Mouse (Mus musculus) cerebellum, adult 8-10 months (tissue): Measurements from ENCODE around the gene Fzd5.

Experiments
- DNase-seq: peaks from one replicate; pipeline ENCODE4 v3.0.0; 2022

Gene Fzd5

DNA sequence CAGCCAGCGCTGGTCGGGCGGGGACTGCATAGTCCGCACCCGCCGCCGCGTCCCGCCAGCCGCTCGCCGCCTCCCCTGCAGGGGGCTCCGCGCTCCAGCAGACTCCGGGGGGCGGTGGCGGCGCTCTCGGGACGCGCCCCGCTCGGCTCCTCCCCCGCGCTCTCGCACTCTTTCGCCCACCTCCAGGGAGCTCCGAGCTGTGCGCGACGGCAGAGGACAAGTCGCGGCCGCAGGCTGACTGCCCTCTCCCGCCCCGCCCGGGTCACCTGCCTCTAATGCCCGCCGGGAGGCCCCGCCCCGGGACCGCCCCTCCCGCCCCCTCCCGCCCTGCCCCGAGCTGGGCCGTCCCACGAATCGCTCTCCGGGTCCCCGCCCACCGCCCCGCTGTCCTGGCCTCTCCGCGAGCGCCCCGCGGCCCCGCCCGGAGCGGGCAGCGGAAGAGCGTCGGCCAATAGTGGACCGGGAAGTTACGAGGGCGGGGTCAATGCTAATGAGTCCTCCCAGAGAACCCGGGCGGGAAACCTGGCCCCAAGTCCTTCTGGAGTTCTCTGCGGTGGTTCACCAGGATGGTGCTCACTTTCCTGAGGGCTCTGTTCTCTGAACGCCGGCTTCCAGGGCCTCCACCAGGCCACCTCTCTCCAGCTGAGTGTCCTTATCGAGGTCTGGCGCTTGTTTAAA, at the start of gene Fzd5:
Gene Fzd5 (minus strand): TSS at position 250 of the 678 bp plus-strand sequence.
- peak; percentile 69 for DNase-seq

DNA sequence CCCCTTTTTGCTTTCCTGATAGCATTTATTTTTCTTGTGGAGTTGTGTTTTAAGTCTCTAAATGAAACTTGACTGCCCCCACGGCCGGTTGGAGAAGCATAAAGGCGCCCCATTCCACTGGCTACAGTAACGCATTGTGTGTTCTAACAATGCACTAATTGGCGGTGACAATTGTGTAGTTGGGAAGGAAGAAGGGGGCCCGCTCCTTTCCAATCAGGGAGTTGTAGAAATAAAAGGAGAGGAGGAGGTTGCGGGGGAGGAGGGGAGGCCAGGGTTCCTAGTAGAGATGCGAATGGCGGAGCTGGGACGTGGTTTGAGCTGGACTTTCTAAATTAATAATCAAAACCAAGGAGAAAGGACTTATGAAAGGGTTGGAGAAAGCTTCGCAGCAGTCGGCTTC, 42.3 kb upstream of the Fzd5 start:
- no peak for DNase-seq

DNA sequence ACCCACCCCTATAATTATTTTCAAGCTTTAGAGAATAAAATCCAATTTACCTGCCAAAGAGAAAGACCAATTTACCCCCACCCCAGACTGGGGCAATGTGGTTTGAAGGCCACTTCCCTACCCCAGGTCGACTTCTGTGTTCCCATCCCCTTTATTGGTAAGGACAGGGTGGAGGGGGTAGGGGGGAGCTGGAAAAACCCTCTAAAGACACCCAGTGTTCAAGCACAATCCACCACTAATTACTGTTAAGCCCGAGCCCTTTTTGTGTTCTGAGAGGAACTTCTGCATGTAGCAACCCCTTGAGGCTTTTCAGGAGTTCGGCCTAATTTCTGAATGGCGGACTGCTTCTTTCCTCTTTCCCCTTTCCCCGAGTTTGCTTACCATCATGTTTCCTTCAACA, 41.9 kb upstream of the Fzd5 start:
- DNase-seq = no peak

DNA sequence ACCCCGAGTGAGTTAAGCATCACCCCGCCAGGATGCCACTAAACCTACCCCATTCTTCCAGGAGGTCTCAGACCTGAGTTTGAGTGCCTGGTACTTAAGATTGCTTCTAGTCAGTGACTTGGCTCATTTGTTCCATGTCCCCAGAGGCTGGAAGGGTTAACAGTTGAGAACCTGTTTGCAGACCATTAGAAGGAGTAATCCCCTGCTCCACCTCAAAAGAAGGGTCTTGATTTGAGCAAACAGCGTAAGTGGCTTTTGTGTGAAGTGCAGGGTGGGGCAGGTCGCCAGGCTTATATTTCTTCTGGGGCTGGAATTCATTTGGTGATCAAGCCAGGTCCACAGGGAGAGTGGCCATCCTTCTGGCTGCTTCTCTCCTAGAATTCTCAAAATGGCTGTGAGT, 35.8 kb upstream of the Fzd5 start:
- DNase-seq = no peak

DNA sequence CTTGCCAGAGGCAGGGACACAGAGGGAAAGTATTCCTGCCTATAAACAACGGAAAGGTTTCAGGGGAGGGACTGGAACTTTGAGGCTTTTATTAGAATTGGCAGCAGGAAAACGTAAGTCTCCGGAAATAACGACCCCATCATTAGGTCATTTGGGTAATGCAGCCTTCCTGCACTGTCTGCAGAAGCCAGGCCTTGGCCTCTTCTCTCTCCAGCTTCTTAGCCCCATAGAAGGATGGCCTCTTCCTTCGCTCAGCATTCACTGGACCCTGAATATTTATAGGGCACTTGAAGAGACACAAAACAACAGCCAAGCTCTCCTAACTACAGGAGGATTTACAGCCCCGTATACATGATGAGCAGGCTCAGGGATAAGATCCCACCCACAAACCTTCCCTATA, 32.6 kb upstream of the Fzd5 start:
- no peak for DNase-seq

DNA sequence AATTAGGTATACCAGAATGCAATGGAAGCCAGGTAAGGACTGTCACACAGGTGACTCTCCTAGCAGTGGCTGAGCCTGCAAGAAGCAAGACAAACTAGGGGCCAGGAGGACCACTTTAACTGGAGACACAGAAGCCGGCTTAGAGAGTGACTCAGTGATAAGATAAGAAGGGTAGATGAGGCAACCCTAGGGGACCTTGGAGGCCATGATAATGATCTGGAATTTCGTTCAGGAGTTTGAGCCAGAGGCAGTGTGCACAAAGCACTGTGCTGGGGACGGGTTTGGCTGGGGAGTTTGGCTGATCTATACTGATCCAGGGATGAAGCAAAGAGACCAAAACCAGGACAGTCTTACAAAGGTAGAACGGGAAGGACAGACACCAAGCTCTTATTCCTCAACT, 24.1 kb upstream of the Fzd5 start:
- DNase-seq = no peak

DNA sequence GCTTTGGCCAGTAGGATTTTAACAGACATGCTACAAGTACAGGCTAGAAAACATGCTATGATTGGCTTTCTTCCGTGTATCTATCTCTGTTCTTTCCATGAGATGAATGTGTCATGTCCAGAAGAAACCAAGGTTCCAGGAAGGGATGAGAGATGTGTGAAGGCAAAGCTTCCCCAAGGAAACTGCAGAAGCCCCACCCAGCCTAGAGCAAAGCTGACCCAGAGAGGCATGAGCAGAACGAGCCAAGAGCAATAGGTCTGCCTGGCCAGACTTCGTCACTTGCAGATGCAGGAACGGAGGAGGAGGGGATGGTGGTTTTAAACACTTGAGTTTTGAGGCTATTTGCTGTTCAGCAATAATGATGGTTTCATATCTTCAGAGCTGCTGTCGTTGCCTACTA, 20.2 kb upstream of the Fzd5 start:
- no peak for DNase-seq

DNA sequence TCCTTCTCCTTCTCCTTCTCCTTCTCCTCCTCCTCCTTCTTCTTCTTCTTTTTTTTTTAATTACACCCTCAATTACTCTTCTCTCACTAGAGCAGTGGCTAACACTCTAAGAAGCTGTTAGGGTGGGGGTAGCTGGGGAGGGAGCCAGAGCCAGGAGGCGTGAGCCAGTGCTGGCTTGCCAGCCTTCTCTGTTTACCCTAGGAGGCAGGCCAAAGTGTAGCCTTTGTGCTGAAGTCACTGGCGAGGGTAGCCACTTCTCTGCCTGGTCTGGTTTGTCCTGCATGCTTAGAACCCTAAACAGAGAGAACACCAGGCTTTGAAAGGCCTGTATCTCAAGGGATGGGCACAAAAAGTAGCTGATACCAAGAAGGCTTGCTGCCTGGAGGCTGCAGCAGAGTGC, 19.7 kb upstream of the Fzd5 start:
- no peak for DNase-seq

DNA sequence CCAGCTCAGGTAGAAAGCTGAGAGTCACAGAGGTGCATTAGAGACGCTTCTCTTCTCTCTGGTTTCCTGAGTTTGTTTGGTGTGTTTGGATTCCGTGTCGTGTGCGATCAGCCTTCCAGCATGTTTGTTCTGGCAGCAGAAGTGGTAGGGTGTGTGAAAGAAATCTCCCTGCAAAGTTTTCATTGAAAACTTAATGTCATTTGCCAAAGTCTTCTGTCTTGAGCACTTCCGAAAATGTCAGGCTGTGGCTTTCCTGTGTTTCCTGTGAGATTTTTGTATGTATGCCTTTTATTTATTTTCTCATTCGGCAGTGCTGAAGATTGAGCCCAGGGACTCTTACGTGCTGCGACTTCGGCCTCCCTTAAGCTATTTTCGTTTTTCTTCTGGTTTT, 19.1 kb upstream of the Fzd5 start:
- no peak for DNase-seq

DNA sequence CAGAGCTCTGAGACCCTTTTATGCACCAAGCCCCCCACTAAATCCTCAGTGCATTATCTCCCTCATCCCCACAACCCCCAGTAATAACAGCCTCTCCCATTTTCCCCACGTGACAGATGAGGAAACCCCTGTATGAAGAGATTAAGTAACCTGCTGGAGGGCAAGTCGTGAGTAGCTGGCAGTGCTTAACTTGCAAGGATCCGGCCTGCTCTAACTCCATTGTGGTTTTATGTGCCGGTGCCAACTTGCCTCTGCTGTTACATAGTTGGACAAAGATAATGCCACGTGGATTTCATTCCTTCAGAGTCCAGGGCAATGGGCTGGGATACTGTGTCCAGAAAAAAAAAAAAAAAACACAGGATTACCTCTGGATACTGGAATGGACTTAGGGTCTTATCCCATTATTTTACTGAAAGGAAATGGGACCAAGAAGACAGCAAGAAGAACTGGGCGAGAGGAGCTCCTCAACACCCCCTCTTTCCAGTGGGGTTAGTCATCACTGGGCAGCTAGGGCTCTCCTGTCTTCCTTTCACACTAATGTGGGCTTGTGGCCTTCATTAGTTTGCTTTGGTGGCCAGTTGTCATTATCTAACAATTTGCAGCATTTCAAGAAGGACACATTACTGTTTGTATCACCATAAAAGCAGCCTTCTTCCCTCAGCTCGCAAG, 18.6 kb upstream of the Fzd5 start:
- no peak for DNase-seq

DNA sequence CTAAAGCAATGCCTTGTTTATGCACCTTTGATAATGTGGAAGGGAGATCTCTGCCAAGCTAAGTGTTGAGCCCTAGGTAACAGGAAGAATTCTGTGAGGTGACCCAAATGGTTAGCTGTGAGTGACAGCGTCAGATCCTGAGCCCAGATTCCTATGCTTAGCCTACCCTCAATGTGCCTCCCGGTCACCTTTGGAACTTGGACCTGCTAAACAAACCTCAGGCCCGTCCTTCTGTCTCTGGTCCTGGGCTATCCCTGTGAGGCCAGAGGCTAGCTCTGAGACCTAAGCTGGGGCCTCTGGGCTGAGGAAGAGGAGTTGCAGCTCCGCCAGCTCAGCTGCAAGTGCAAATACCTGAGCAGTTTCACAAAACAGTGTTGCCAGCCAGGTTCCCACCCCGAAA, 17.1 kb upstream of the Fzd5 start:
- DNase-seq = no peak

DNA sequence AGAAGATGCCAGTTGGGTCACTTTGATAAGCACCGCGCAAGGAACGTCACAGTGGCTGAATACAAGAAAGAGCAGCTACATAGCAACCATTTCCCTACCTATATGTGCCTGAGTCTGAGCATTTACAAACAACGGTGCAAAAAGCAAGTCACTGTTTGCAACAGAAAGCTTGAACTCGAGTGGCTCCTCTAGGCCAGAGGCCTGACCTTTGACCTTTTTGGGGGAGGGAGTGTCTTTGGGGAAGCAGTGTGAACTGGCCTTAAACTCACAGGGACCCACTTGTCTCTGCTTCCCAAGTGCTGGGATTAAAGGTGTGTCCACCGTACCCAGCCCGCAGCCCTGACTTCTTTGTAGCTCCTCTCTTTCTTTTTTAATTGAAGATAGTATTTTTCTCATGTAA, 16.1 kb upstream of the Fzd5 start:
- DNase-seq = no peak

DNA sequence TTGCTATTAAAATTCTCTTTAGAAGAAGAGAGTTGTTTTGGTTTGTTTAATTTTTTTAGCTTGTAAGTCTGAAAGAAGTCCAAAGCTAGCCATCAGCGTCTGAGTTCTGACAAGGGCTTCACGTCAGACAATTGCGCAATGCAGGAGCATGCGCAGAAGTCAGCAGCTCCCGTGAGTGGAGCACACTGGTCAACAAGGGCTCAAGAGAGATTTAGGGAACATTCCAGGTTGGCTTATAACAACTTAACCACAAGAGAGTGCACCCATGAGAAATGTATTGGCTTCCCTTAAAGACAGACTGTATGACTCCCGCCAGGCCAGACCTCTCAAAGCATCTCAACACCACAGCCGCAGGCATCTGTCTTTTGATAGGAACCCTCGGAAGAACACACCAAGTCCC, 15.6 kb upstream of the Fzd5 start:
- DNase-seq = no peak

DNA sequence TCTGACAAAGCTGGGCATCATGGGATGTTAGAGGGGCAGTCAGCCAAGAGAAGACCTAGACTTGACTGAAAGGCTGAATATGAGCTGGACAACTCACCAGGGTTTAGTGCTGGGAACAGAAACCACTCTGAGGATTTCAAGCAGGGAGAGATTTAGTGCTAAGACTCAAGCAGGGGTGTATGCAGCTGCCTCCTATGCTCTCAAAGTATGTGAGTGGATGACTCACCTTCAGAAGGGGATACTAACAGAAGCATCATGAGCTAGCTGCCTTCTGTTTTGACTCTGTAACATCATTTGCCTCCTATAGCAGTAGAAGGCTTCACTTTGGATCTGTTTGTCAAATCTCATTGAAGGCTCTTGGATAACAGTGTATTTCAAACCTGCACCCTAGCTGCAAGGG, 7.1 kb upstream of the Fzd5 start:
- no peak for DNase-seq

DNA sequence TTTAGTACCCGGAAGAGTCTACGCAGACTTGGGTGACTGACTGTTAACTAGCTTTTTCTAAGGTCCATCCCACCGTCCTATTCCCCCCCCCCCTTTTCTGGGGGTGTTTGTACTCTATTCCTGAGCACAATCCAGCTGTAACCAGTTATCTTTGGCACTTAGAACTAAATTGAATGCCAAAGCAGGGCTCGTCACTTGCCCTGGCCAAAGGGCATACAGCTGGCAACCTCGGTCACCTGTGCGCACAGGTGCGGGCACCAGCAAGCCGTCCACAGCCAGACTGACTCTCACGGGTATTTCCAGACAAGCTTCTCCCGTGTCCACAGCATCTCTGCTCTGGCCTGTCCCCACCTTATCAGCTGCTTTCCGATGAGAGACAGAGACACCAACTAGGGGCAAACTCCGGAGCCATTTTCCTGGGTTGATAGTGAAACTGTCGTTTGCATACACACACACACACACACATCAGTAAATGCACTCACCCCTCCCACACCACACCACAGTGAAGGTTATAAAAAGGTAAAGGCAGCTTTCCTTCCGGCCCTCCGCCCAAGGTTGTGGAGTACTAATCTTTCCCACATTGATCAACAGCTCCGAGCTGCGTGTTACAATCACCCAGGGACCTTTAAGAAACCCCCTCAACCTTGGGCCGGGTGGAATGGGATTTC, 5.3 kb upstream of the Fzd5 start:
- no peak for DNase-seq

DNA sequence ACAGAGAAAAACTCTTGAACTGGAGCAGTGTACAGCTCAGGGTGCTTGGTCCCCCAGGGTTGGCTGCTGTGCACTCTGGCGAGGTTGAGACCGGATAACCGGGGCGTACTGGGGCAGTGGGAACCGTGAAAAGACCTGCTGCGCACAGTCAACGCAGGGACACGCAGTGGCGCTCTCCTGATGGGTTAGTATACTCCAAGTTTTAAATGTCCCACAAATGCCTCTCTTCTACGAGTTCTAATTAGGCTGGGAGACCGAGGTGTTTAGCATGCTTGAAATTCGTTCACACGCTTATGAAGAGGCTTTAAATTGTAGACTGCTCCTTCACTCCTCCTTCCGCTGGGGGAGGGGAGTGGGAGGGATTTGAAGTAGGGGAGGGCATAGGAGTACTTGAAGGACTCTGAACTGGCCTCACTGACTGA, 1.1 kb upstream of the Fzd5 start:
- DNase-seq = no peak

DNA sequence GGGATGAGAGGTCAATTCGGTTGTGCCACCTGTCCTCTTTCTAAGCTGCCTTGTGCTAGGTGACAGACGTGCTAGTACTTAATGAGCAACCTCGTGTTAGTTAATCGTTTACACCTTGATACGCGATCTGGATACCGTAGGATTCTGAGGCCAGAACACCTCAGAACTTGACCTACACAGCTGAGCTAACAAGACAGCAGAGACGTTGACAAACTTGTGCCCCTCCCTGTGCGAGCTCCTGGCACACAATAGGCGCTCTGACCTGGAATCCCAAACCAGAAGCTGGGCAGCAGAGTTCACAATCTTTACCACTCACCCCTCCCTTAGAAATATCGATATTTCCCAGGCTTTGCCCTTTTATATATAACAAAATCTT, 617 bp upstream of the Fzd5 start:
- no peak for DNase-seq

DNA sequence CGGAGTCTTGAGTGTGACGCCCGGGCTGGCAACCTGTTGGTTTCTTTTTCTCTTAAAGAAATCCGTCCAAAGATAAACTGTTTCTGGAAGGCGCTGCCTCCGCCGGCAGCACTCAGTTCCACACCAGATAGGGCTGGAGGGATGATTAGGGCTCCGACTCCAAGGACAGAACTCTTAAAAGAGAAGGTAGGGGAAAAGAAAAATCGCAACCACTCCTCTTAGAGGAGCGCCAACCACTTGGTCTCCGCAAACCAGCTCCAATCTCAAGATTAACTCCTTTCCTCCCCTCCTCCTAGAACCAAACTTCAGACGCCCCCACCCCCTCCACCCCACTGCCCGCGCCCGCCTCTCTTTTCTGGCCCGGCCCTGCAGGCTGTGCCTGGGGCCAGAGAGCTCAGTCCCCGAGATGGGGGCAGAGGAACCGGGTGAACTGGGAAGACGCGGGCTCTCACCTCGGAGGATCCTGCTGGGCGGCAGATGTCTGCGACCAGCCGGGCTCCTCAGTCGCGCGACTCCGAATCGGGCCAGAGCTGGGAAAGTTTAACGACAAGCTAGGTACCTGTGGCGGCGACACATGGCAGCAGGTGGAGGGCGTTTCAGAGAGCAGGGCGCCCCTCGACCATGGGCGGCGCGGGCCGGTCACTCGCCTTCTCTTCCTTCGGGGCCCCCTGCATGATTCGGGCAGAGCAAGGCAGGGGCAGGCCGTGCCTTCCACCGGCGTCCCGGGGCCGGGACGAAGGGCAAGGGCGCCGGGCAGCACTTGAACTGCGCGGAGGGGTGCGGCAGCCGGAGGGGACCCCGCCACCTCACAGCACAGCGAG, 660 bp downstream of the Fzd5 start:
- DNase-seq = peak; percentile 38

DNA sequence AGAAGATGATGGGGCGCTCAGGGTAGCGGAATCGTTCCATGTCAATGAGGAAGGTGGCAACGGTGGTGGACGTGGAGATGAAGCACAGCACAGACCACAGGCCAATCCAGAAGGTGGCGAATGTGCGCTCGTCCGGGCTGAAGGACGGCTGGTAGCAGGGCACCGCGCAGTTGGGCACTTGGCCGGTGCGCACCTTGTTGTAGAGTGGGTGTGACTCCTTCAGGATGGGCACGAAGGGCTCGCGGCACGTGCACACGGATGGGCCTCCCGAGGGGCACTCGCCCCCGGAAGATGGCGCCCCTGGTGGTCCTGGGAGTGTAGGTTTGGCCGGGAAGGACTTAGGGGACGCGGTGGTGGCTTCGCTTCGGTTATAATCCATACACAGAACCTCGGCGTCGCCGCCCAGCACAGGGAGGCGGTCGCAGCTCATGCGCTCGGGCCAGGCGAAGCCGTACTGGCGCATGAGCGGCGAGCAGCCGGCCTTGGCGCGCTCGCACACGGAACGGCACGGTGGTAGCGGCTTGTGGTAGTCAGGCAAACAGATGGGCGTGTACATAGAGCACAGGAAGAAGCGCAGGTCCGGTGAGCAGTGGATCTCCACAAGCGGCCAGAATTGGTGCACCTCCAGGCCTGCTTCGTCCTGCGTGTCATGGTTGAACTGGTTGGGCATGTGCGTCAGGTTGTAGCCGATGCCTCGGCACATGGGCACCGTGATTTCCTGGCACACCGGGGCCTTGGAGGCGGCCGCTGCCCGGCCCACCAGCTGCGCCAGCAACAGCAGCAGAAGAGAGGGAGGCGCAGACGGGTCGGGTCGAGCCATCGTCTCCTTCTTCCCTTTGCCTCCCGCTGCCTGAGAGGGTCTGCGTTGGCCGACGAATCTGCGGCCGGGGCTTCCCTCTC, 1.5 kb downstream of the Fzd5 start:
- DNase-seq = peak; percentile 18

DNA sequence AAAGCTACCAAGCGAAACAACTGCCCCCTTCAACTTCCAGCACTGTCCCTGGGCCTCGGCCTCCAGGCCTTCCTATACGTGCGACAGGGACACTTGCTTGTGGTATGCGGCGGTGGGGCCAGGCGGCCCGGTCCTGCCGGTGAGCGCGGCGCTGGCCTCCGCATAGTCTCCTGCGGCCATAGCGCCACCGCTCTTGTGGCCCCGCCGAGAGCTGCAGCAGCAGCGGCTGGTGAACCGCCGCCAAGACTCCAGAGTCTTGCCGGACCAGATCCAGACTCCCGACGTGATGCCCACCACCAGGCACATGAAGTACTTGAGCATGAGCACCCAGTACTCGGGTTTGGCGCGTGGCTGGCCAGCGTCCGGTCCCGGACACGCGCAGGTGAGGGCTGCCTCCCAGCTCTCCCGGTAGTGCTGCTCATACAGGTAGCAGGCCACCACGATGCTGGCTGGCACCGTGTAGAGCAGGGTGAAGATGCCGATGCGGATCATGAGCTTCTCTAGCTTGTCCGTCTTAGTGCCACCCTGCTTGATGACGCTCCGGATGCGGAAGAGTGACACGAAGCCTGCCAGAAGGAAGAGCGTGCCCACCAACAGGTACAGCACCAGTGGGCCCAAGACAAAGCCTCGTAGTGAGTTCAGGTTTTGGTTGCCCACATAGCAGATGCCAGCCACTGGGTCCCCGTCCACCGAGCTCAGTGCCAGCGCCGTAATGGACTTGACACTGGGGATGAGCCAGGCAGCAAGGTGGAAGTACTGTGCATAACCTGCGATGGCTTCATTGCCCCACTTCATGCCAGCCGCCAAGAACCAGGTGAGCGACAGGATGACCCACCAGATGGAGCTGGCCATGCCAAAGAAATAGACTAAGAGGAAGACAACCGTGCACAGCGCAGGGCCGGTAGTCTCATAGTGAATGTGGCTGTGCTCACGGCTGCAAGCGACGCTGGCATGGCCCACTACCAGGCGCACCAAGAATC, 2.5 kb downstream of the Fzd5 start:
- peak; percentile 23 for DNase-seq
